Mouse (Mus musculus) hindbrain, embryonic 15.5 days (tissue): ENCODE measurements around the gene Stac2. TPM values are rescaled to one million over a fixed set of nuclear protein-coding genes. Genes with fewer than 3 reads are reported as not detected.

Source experiments
- ATAC-seq: fragments of 200-750 bp; cut with Nextera tagmentation; 2 replicates; pipeline ENCODE4 v1.8.0; 2017; ENCODE audit warnings: low read depth, moderate number of reproducible peaks, moderate TSS enrichment; ENCODE audit not compliant: low FRiP score
- H3K27ac ChIP-seq: fragments of 300-500 bp; sonication (generic); replicated peaks from 2 replicates; pipeline ENCODE4 v1.5.1; 2015; ENCODE audit warnings: mild to moderate bottlenecking, inconsistent platforms
- H3K27me3 ChIP-seq: fragments of 300-500 bp; sonication (generic); 2 replicates; pipeline ENCODE4 v1.6.1; 2015; ENCODE audit warnings: control low read depth, inconsistent platforms
- H3K36me3 ChIP-seq: fragments of 300-500 bp; sonication (generic); 2 replicates; pipeline ENCODE4 v1.6.1; 2015; ENCODE audit warnings: control low read depth, inconsistent platforms
- H3K4me1 ChIP-seq: fragments of 300-500 bp; sonication (generic); replicated peaks from 2 replicates; pipeline ENCODE4 v1.6.1; 2015; ENCODE audit warnings: control low read depth, inconsistent platforms
- H3K4me2 ChIP-seq: fragments of 300-500 bp; sonication (generic); 2 replicates; pipeline ENCODE4 v1.6.1; 2015; ENCODE audit warnings: moderate library complexity, mild to moderate bottlenecking, inconsistent platforms
- H3K4me3 ChIP-seq: fragments of 300-500 bp; sonication (generic); 2 replicates; pipeline ENCODE4 v1.5.1; 2015; ENCODE audit warnings: mild to moderate bottlenecking, inconsistent platforms
- H3K9ac ChIP-seq: fragments of 300-500 bp; sonication (generic); 2 replicates; pipeline ENCODE4 v1.6.1; 2015; ENCODE audit warnings: inconsistent platforms
- H3K9me3 ChIP-seq: fragments of 300-500 bp; sonication (generic); 2 replicates; pipeline ENCODE4 v1.6.1; 2016; ENCODE audit warnings: control low read depth, inconsistent platforms
- WGBS: fragments of 180-500 bp; shearing (Covaris S2); methylation state at CpG from one replicate; pipeline ENCODE4 v1.1.7; 2015; 5-methylcytosine and 5-hydroxymethylcytosine counted together
- polyA plus RNA-seq: library from polyadenylated mRNA; unstranded; fragments of >200 nt; fragmentation: Nextera tagmentation; extraction: Ambion mirVana; gene quantifications from 2 replicates; pipeline ENCODE4 v1.2.1, GENCODE M21; 2015

Gene Stac2
- polyA plus RNA-seq, 1 experiment from 2014 or later = 9.7 TPM

DNA sequence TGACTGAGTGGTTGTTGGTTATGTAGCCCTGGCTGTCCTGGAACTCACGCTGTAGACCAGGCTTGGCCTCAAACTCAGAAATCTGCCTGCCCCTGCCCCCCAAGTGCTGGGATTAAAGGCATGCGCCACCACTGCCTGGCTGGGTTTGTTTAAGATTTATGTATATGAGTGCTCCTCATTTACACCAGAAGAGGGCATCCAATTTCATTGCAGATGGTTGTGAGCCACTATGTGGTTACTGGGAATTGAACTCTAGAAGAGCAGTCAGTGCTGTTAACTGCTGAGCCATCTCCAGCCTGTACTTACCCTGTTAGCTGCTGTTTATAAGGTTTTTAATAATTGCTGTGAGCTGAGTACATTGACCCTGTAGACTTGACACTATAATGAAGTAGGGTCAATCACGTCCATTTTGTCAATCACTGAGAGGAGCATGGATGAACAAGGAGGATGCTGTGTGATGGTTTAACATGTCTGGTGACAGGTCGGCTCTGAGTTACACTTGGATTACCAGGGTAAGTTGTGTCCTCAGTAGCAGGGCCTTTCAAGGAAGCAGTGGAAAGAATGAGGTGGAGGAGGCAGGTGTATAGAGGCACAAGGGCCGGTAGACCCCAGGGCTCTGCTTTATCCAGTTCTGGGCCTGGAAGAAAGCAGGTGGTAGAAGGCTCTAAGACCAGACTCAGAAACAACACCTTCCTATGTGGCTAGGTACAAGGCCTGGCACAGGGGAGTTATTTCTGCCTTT, 22.4 kb downstream of the Stac2 start:
- Histone ChIP-seq H3K4me2 (no peak overlapping the region), H3K4me3 (no peak overlapping the region), H3K4me1 (peaks cover 32% of the 10 kb centered on the region), H3K9ac (no peak overlapping the region), H3K27ac (no peak overlapping the region), H3K36me3 (peaks cover 34% of the 10 kb centered on the region), H3K27me3 (no peaks in the 10 kb centered on the region), H3K9me3 (no peaks in the 10 kb centered on the region)
- 51% methylated on average over 5 of the region's 5 CpGs for WGBS
- ATAC-seq = no peak

DNA sequence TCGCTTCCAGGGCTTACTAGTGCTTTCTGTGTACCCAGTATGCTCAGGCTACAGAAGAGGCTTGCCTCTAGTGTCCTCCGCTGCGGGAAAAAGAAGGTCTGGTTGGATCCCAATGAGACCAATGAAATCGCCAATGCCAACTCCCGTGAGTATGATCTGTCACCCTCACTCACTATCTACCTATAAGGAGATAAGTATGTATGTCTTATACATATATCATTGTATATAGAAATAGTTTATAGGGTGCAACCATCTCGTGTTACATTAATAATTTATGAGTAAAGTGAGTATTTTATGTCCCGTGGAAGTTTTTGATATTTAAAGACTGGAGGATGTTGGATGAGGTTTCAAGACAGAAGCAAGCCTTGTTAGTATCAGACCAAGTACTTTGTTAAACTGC, 25.5 kb downstream of the Stac2 start:
- WGBS = 25% methylated on average over 7 of the region's 7 CpGs
- peak overlapping the region; percentile 86 for H3K4me2 ChIP-seq
- H3K9ac ChIP-seq = peak overlapping the region; percentile 97
- peaks cover 33% of the 10 kb centered on the region for H3K4me1 ChIP-seq
- H3K4me3 ChIP-seq = peak overlapping the region; percentile 87
- H3K9me3 ChIP-seq = no peaks in the 10 kb centered on the region
- no peak for ATAC-seq
- H3K36me3 ChIP-seq = peaks cover 34% of the 10 kb centered on the region
- no peaks in the 10 kb centered on the region for H3K27me3 ChIP-seq
- no peak overlapping the region for H3K27ac ChIP-seq

DNA sequence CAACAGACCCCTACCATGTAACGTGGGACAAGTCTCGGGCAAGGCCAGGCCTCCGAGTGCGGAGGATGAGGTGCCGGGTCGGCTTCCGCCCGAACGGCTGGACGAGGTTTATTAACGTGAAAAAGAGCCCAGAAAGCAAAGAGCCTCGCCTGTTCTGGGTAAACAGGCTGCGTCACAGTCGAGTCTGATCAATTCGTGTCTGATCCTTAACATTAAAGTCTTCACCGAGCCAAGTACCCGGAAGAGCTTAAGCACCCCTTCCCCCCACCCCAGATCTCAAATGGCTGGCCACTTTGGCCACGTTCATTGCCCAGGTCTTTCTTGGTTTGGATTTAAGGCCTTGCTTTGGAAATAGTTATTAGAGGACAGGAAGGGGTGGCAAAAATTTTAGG, 26.0 kb downstream of the Stac2 start:
- under 1% methylated on average over 18 of the region's 18 CpGs for WGBS
- H3K36me3 ChIP-seq = peaks cover 34% of the 10 kb centered on the region
- H3K27ac ChIP-seq = peak overlapping the region; percentile 87
- ATAC-seq = no peak
- peak overlapping the region; percentile 86 for H3K4me2 ChIP-seq
- peaks cover 33% of the 10 kb centered on the region for H3K4me1 ChIP-seq
- peak overlapping the region; percentile 87 for H3K4me3 ChIP-seq
- peak overlapping the region; percentile 97 for H3K9ac ChIP-seq
- no peaks in the 10 kb centered on the region for H3K9me3 ChIP-seq
- H3K27me3 ChIP-seq = no peaks in the 10 kb centered on the region

DNA sequence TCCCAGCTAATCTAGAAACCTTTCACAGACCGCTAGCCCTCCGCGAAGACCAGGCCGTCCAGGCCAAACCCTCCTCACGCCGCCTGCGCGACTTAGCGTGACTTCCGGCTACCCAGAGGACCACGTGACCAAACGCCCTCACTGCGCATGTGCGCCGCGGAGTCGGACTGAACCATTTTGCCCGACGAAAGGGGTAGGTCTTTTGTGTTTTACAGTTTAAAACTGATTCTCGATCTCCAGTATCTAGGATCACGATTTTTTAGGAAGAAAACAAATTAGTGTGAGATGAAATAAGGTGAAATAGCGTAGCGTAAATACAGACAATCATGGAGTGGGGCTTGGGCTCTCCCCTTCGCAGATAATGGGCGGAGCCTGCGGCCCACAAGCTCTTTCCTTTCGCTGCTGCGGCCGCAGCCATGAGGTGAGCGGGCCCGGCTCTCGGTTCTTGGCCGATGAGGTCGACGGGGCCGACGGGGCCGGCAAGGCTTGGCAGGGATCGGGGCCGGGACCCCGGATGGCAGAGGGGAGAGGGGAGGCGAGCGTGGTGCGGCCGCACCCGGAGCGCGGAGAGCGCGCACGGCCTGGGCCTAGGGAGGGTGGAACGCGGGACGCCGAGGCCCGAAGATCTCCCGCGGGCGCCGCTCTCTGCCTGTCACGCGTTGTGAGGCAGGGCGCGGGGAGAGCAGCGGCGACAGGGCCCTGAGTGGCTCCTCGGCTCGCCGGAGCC, 26.5 kb downstream of the Stac2 start, which contains the start of gene Rpl19:
Rpl19 (plus strand) TSS at position 141 of the 727 bp plus-strand sequence.
- no peaks in the 10 kb centered on the region for H3K9me3 ChIP-seq
- peak within 1 kb of the TSS; percentile 86 for H3K4me2 ChIP-seq
- H3K36me3 ChIP-seq = peaks cover 34% of the 10 kb centered on the region
- peak; percentile 69 for ATAC-seq
- peak within 1 kb of the TSS; percentile 87 for H3K27ac ChIP-seq
- no peaks in the 10 kb centered on the region for H3K27me3 ChIP-seq
- H3K4me3 ChIP-seq = peak within 1 kb of the TSS; percentile 87
- WGBS = under 1% methylated on average over 61 of the region's 69 CpGs
- H3K4me1 ChIP-seq = peaks cover 30% of the 10 kb centered on the region
- H3K9ac ChIP-seq = peak within 1 kb of the TSS; percentile 97

DNA sequence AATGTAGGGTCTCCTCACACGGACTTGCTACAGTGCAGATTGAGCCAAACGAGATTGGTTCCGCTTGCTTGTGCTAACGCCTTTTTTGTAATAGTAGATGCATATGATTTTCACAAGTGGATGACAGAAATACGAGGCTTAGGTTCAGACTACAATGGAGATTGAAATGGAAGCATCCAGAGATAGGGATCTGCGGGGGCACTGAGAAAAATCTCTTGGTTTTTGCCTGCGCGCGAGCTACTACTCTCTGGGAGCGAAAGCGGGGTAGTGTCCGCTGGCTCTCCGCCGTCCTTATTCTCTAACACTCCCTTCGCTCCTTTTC, 27.1 kb downstream of the Stac2 start:
- H3K27ac ChIP-seq = peak overlapping the region; percentile 87
- no peaks in the 10 kb centered on the region for H3K27me3 ChIP-seq
- no peak for ATAC-seq
- peaks cover 34% of the 10 kb centered on the region for H3K4me1 ChIP-seq
- peak overlapping the region; percentile 86 for H3K4me2 ChIP-seq
- H3K36me3 ChIP-seq = peaks cover 32% of the 10 kb centered on the region
- H3K4me3 ChIP-seq = peak overlapping the region; percentile 87
- peak overlapping the region; percentile 97 for H3K9ac ChIP-seq
- 5% methylated on average over 15 of the region's 15 CpGs for WGBS
- H3K9me3 ChIP-seq = no peaks in the 10 kb centered on the region

DNA sequence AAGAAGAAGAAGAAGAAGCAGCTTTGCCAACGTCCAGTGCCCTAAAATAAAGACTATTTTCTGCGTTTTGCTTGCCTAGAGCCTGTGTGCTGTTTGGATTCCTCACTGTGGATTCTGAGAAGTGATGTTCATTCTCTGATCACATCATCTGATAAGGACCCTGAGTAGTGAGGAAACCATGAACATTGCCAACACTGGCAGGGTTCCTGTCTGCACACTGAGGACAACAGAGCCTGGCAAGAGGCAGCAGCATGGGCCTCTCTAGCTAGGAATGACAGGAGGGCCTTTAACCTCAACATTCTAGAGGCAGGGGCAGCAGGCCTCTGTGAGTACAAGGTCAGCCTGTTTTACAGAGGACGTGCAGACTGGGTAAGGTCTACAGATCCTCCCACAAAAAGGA, 28.7 kb downstream of the Stac2 start:
- Histone ChIP-seq H3K4me3 (no peak overlapping the region), H3K9ac (no peak overlapping the region), H3K9me3 (no peaks in the 10 kb centered on the region), H3K36me3 (peaks cover 15% of the 10 kb centered on the region), H3K27ac (no peak overlapping the region), H3K4me1 (peaks cover 51% of the 10 kb centered on the region), H3K27me3 (no peaks in the 10 kb centered on the region), H3K4me2 (no peak overlapping the region)
- ATAC-seq = no peak
- 91% methylated on average over 3 of the region's 3 CpGs for WGBS

DNA sequence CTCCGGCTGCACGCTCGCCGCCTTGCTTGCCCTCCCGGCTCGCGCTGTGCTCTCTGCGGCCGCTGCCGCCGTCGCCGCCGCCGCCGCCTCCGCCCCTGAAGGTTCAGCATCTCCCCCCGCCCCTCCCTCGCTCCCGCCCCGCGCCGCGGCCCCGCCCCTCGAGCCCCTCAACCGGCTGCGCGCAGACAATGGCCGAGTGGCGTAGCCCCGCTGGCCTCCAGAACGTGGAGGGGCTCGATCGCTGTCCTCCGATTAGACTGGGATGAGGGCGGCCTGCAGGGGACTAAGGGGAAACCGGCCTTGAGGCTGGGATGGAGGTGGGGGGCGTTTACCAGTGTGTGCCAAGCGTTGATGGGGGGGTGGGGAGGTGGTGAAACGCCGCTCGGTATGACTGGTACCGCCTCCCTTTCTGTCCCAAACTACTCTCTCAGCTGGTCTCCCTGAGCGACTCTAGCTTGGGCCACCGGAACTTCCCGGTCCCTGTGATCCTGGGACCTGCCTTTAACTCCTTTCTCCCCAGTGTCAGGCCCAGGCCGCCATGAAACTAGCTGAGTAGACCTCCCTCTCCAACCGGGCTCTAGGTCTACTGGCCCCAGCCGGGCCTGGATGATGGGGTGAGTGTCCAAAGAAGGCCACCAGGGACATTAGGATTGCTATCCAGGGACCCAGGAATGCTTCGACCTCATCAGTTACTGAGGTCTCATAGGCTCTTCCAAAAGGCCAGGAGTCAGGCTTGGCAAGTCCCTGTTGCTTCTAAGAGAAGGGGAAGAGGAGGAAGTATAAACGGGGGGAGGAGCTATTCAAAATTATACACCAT, 30.5 kb downstream of the Stac2 start, which contains the start of gene Cacnb1:
Cacnb1 (minus strand) TSS at position 480 of the 817 bp plus-strand sequence.
- under 1% methylated on average over 47 of the region's 52 CpGs for WGBS
- no peaks in the 10 kb centered on the region for H3K27me3 ChIP-seq
- ATAC-seq = peak; percentile 68
- no peaks in the 10 kb centered on the region for H3K9me3 ChIP-seq
- peak within 1 kb of the TSS; percentile 93 for H3K27ac ChIP-seq
- peak within 1 kb of the TSS; percentile 82 for H3K4me2 ChIP-seq
- H3K4me3 ChIP-seq = peak within 1 kb of the TSS; percentile 75
- H3K9ac ChIP-seq = peak within 1 kb of the TSS; percentile 85
- H3K36me3 ChIP-seq = peaks cover 7% of the 10 kb centered on the region; the same call in 1 of the 2 replicates
- H3K4me1 ChIP-seq = peaks cover 53% of the 10 kb centered on the region

DNA sequence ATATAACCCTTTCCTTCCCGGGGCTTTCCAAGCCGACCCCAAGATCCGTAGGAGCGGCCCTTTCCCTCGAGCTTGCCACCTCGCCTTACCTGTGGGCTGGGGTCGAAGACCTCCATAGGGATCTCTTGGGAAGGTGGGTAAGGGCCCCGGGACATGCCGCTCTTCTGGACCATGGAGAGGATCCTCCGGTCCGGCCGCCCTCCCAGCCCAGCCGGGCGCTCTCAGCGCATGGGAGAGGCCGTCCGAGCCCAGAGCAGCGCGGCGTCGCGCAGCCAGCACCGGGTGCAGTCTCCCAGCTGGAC, 31.1 kb downstream of the Stac2 start:
- peak; percentile 35 for ATAC-seq

DNA sequence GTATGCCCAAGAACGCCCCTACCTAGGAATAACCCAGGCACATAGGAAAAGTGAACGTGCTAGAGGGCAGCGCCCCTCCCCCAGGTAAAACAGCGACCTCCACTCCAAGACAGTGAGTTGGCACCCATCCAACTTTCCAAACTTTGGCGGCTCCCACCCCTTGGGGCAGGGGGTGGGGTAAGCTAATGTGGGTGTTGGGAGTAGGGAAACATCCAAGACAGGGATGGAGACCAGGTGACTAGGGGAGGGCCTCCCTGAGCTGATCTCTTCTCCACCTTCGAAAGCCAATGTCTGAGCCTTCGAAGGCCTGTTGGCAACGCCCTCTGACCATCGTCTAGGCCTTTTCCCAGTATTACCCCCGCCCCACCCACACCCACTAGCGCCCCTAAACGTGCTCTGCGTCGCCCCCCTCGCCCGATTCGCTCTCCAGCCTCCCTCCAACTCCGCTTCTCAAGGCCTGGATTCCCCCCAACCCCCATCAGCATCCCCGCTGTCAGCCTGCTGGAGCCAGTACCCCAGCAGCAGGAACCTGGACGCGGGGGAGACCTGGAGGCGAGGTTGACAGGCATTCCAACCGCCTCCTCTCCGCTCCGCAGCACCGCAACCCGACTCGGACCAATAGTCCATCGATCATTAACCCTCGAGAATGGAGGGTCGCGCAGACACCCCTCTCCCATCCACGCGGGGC, 31.6 kb downstream of the Stac2 start:
- 5% methylated on average over 33 of the region's 34 CpGs for WGBS
- Histone ChIP-seq H3K4me2 (peak overlapping the region; percentile 82), H3K9ac (peak overlapping the region; percentile 85), H3K9me3 (no peaks in the 10 kb centered on the region), H3K4me3 (peak overlapping the region; percentile 75), H3K27ac (peak overlapping the region; percentile 93), H3K4me1 (peaks cover 48% of the 10 kb centered on the region), H3K27me3 (no peaks in the 10 kb centered on the region), H3K36me3 (peaks cover 17% of the 10 kb centered on the region)
- peak; percentile 17; the same call in 1 of the 2 replicates for ATAC-seq

More for the DNA sequence above, 31.1 kb downstream of the Stac2 start:
- H3K27me3 ChIP-seq = no peaks in the 10 kb centered on the region
- peaks cover 12% of the 10 kb centered on the region for H3K36me3 ChIP-seq
- peak overlapping the region; percentile 82 for H3K4me2 ChIP-seq
- peak overlapping the region; percentile 75 for H3K4me3 ChIP-seq
- H3K9me3 ChIP-seq = no peaks in the 10 kb centered on the region
- H3K4me1 ChIP-seq = peaks cover 48% of the 10 kb centered on the region
- under 1% methylated on average over 23 of the region's 23 CpGs for WGBS
- H3K9ac ChIP-seq = peak overlapping the region; percentile 85
- H3K27ac ChIP-seq = peak overlapping the region; percentile 93

DNA sequence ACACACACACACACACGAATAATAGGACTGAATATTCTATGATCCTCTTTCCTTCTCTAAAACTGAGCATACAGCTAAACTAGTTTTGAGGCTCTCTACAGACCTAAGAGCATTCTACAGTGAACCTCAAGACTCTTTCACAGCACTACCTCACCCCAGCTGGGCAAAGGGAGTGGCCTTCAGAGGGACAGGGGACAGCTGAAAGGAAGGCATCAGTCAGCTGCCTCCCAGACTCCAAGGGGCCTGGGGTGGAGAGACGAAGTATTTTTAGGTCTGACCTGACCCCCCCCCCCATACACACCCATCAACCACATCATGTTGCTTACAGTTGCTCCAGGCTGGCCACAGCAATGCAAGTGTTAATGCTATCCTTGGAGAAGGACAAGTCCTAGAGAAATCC, 32.1 kb downstream of the Stac2 start:
- H3K27me3 ChIP-seq = no peaks in the 10 kb centered on the region
- WGBS = 28% methylated on average over 2 of the region's 2 CpGs
- peak overlapping the region; percentile 93 for H3K27ac ChIP-seq
- peaks cover 47% of the 10 kb centered on the region for H3K4me1 ChIP-seq
- H3K4me3 ChIP-seq = peak overlapping the region; percentile 75
- H3K9me3 ChIP-seq = no peaks in the 10 kb centered on the region
- ATAC-seq = no peak
- H3K4me2 ChIP-seq = peak overlapping the region; percentile 82
- H3K9ac ChIP-seq = peak overlapping the region; percentile 85
- H3K36me3 ChIP-seq = peaks cover 23% of the 10 kb centered on the region

DNA sequence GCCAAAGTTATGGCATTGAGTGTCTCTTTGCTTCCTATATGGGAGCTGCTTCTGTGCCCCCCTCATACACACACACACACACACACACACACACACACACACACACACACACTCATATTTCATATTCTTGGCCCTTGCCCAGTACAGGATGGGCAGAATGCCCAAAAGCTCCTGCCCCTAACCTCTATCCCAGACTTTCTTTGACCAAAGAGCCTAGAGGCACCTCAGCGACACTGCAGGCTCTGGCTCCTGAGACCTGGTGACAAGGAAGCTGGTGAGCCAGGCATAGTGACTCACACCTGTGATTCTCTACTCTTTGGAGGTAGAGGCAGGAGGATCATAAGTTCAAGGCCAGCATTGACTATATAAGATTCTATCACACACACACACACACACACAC, 32.6 kb downstream of the Stac2 start:
- WGBS = 36% methylated on average over 1 of the region's 1 CpGs
- H3K27ac ChIP-seq = peak overlapping the region; percentile 66; the same call in 1 of the 2 replicates
- no peaks in the 10 kb centered on the region for H3K27me3 ChIP-seq
- no peak for ATAC-seq
- H3K9ac ChIP-seq = peak overlapping the region; percentile 85
- H3K4me1 ChIP-seq = peaks cover 43% of the 10 kb centered on the region
- peaks cover 27% of the 10 kb centered on the region for H3K36me3 ChIP-seq
- peak overlapping the region; percentile 75 for H3K4me3 ChIP-seq
- no peaks in the 10 kb centered on the region for H3K9me3 ChIP-seq
- peak overlapping the region; percentile 82 for H3K4me2 ChIP-seq
